Mouse (Mus musculus): Measurements from ENCODE around the gene Ispd.

- no peak for TF ChIP-seq POLR2A (IDR thresholded peaks at IDR 0.05; ENCODE audit: low read depth, low read length)
- TF ChIP-seq CTCF (IDR thresholded peaks at IDR 0.05; ENCODE audit: extremely low read depth, insufficient read length, insufficient replicate concordance, low read depth, low read length): no peak
These were observed 300.5 kb downstream of the Ispd start for GRCm38 (mm10) chr12:36681779-36682178.
